Mouse (Mus musculus) C2C12 (cell line): ENCODE data around the gene Myo5a.

Source experiments
- CTCF ChIP-seq: IDR thresholded peaks from one replicate; pipeline ENCODE4 v1.5.1; 2011; ENCODE audit not compliant: control insufficient read depth, insufficient read depth, insufficient read length
- FOSL1 ChIP-seq: IDR thresholded peaks from one replicate; pipeline ENCODE4 v1.8.0; 2011; ENCODE audit warnings: mild to moderate bottlenecking, low read length; ENCODE audit not compliant: poor library complexity, insufficient read depth, severe bottlenecking
- MAX ChIP-seq: IDR thresholded peaks from one replicate; pipeline ENCODE4 v1.6.1; 2011; ENCODE audit warnings: mild to moderate bottlenecking, control low read depth
- MYOD1 ChIP-seq: IDR thresholded peaks from one replicate; pipeline ENCODE4 v1.6.1; 2011; ENCODE audit warnings: low read depth; ENCODE audit not compliant: control insufficient read depth, insufficient read length
- USF1 ChIP-seq: IDR thresholded peaks from one replicate; pipeline ENCODE4 v1.6.1; 2011; ENCODE audit warnings: low read depth, mild to moderate bottlenecking, control low read depth, moderate library complexity

- TF ChIP-seq CTCF (no peak), MAX (no peak), FOSL1 (no peak), USF1 (no peak), MYOD1 (no peak)
These were observed 14.5 kb downstream of the Myo5a start for GRCm38 (mm10) chr9:75085242-75085824.
